Mouse (Mus musculus): ENCODE measurements at regions not wholly inside any gene's neighbourhood (a gene's known extent, or its start where the extent isn't known, plus 50 kb on each side); places are given as distances from the start of the nearest gene placed in this dataset.

DNA sequence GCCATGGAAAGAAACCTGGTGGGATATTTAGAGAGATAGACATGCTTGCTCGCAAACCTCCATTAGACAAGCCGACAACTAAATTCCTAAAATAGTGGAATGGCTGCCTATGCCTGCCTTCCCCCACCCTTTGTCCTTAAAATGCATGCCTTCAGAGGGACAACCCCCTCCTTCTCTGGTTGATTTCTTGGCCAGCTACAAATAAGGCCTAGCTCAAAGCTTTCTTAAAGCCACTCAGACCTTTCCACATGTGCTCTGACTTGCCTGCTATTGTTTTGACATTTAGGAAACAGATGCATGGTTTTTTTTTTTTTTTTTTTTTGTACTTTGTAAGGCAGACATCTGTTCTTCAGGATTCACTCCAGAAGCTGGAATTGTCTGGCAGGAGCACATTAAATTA lies 105.8 kb upstream of the Adgrl4 start:
- TF ChIP-seq EP300 (IDR thresholded peaks at IDR 0.05) (no peak), CTCF (IDR thresholded peaks at IDR 0.05) (no peak)

Data from lung, postnatal 0 days (tissue).